Mouse (Mus musculus) heart, postnatal 0 days (tissue): ENCODE data around the gene Nhlh1.

ENCODE experiments used
- CTCF ChIP-seq: IDR thresholded peaks from 2 replicates; pipeline ENCODE4 v1.5.1; 2016; ENCODE audit warnings: antibody characterized with exemption, control low read depth, low read depth
- EP300 ChIP-seq: IDR thresholded peaks from 2 replicates; pipeline ENCODE4 v1.6.1; 2016; ENCODE audit warnings: antibody characterized with exemption, low read depth

- TF ChIP-seq CTCF (no peak), EP300 (no peak)
Observed at GRCm38 (mm10) chr1:172072604-172073003, 15.2 kb upstream of the Nhlh1 start.
